Mouse (Mus musculus): ENCODE measurements around the gene Crb1. TPM values are rescaled to one million over a fixed set of nuclear protein-coding genes. Genes with fewer than 3 reads are reported as not detected.

Crb1 gene
- polyA plus RNA-seq, 2 experiments, result 0.04 TPM; not detected in 1

DNA sequence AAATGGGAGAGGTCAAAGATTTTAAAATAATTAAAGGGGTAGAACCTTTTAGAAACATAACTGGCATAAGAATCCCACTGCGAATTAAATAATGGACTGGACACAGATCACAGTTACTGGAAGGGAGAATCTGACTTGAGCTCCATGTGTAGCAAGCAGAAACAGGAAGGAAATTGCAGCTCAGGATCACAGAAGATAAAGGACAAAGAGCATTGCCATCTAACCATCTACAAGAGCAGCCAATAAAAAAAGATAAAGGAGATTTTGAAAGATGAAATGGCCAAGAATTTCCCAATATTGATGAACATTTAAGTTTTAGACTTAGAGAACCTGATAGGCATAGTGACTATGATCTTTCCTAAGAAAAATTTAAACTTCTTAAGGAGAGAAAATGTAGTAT is 112.7 kb downstream of the Crb1 start:
- Histone ChIP-seq H3K4me3 (replicated peaks; ENCODE audit: low read length) (no peak overlapping the region), H3K36me3 (ENCODE audit: control insufficient read depth, insufficient read depth, low read length) (no peaks in the 10 kb centered on the region), H3K9ac (ENCODE audit: low read depth, low read length, severe bottlenecking) (no peak overlapping the region), H3K27me3 (ENCODE audit: control insufficient read depth, insufficient read depth, low read length) (no peaks in the 10 kb centered on the region), H3K4me1 (ENCODE audit: control insufficient read depth, insufficient read depth, low read length) (no peaks in the 10 kb centered on the region), H3K27ac (replicated peaks; ENCODE audit: low read depth, low read length) (no peak overlapping the region), H3K4me2 (replicated peaks; ENCODE audit: low read depth, low read length, severe bottlenecking) (no peak overlapping the region), H3K9me3 (ENCODE audit: control insufficient read depth, low read length) (no peaks in the 10 kb centered on the region)
- 95% methylated on average over 1 of the region's 1 CpGs for WGBS
- TF ChIP-seq POLR2A (IDR thresholded peaks at IDR 0.05; ENCODE audit: borderline replicate concordance, extremely low read depth, insufficient read depth, insufficient read length), result no peak
- no peak for ATAC-seq (ENCODE audit: low FRiP score, low read depth)
- DNase-seq (ENCODE audit: low spot score), result no peak

DNA sequence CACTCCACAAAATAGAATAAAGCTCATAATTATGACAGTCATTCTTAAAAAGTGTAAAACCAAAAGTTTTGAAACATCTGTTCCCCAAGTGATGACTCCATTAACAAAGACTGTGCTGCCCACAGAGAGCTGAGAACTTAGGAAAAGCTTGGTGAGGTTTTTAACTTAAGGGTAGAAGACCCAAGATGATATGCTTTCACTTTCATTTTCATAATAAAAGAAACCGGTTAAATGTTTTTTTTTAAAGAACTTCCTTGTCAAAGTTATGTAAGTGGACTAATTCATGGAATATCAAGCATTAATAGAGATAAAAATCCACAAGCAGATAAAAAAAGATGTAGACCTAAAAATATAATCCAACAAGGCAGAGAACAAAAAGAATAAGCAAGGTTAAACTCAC is 113.7 kb downstream of the Crb1 start:
- no peak for TF ChIP-seq POLR2A (IDR thresholded peaks at IDR 0.05; ENCODE audit: borderline replicate concordance, extremely low read depth, insufficient read depth, insufficient read length)
- H3K4me2 ChIP-seq (replicated peaks; ENCODE audit: low read depth, low read length, severe bottlenecking), result no peak overlapping the region
- H3K27me3 ChIP-seq (ENCODE audit: control insufficient read depth, insufficient read depth, low read length), result no peaks in the 10 kb centered on the region
- WGBS, result 62% methylated on average over 1 of the region's 1 CpGs
- H3K4me3 ChIP-seq (replicated peaks; ENCODE audit: low read length), result no peak overlapping the region
- H3K27ac ChIP-seq (replicated peaks; ENCODE audit: low read depth, low read length), result no peak overlapping the region
- no peaks in the 10 kb centered on the region for H3K36me3 ChIP-seq (ENCODE audit: control insufficient read depth, insufficient read depth, low read length)
- no peak overlapping the region for H3K9ac ChIP-seq (ENCODE audit: low read depth, low read length, severe bottlenecking)
- ATAC-seq (ENCODE audit: low FRiP score, low read depth), result no peak
- DNase-seq (ENCODE audit: low spot score), result no peak
- H3K9me3 ChIP-seq (ENCODE audit: control insufficient read depth, low read length), result no peaks in the 10 kb centered on the region
- H3K4me1 ChIP-seq (ENCODE audit: control insufficient read depth, insufficient read depth, low read length), result no peaks in the 10 kb centered on the region

DNA sequence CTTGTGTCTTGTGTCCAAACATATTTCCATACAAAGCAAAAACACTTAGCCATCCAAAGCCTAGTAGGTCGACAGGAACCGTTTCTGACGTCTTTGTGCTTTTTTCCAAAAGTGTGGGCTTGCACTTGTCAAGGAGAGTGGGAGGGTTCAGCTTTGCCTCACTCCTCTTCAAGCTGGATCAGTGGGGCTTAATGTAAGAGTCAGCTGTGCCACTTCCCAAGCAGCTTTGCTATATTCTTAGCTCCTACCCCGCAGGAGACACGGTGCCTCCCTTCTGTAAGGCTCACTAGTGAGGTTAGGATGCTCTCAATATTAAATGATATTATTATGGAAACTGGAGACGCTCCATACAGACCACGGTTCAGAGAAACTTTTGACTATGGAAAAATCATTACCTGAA is 121.3 kb downstream of the Crb1 start:
- Histone ChIP-seq H3K9ac (ENCODE audit: low read depth, low read length, severe bottlenecking) (no peak overlapping the region), H3K36me3 (ENCODE audit: control insufficient read depth, insufficient read depth, low read length) (no peaks in the 10 kb centered on the region), H3K27me3 (ENCODE audit: control insufficient read depth, insufficient read depth, low read length) (no peaks in the 10 kb centered on the region), H3K4me2 (replicated peaks; ENCODE audit: low read depth, low read length, severe bottlenecking) (no peak overlapping the region), H3K9me3 (ENCODE audit: control insufficient read depth, low read length) (no peaks in the 10 kb centered on the region), H3K4me3 (replicated peaks; ENCODE audit: low read length) (no peak overlapping the region), H3K4me1 (ENCODE audit: control insufficient read depth, insufficient read depth, low read length) (no peaks in the 10 kb centered on the region), H3K27ac (replicated peaks; ENCODE audit: low read depth, low read length) (no peak overlapping the region)
- DNase-seq (ENCODE audit: low spot score) (no peak), ATAC-seq (ENCODE audit: low FRiP score, low read depth) (no peak)
- 53% methylated on average over 7 of the region's 7 CpGs for WGBS
- no peak for TF ChIP-seq POLR2A (IDR thresholded peaks at IDR 0.05; ENCODE audit: borderline replicate concordance, extremely low read depth, insufficient read depth, insufficient read length)

GRCm38 (mm10) chr1:139252041-139252440 is 124.9 kb downstream of the Crb1 start:
- no peaks in the 10 kb centered on the region for H3K36me3 ChIP-seq (ENCODE audit: control insufficient read depth, insufficient read depth, low read length)
- DNase-seq (ENCODE audit: low spot score) (no peak), ATAC-seq (ENCODE audit: low FRiP score, low read depth) (no peak)
- H3K27me3 ChIP-seq (ENCODE audit: control insufficient read depth, insufficient read depth, low read length), result no peaks in the 10 kb centered on the region
- no peak overlapping the region for H3K4me3 ChIP-seq (replicated peaks; ENCODE audit: low read length)
- no peak overlapping the region for H3K4me2 ChIP-seq (replicated peaks; ENCODE audit: low read depth, low read length, severe bottlenecking)
- no peak overlapping the region for H3K9ac ChIP-seq (ENCODE audit: low read depth, low read length, severe bottlenecking)
- no peaks in the 10 kb centered on the region for H3K9me3 ChIP-seq (ENCODE audit: control insufficient read depth, low read length)
- TF ChIP-seq POLR2A (IDR thresholded peaks at IDR 0.05; ENCODE audit: borderline replicate concordance, extremely low read depth, insufficient read depth, insufficient read length), result no peak
- 83% methylated on average over 3 of the region's 3 CpGs for WGBS
- H3K27ac ChIP-seq (replicated peaks; ENCODE audit: low read depth, low read length), result no peak overlapping the region
- H3K4me1 ChIP-seq (ENCODE audit: control insufficient read depth, insufficient read depth, low read length), result no peaks in the 10 kb centered on the region

DNA sequence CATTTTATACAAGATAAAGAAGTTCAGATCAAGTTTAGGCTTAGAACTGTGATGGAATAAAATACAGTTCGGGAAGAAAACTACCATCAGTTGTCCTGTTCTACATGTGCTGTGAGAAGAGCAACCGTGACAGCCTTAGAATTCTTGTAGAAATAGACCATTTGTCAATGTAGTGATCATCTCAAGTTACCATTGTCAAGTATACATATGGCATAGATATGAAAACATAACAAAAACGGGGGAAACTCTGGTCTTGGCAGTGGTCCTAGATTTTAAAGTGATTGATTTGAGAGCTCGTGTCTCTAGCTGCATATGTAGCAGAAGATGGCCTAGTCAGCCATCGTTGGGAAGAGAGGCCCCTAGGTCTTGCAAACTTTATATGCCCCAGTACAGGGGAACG is 127.7 kb downstream of the Crb1 start:
- ATAC-seq (ENCODE audit: low FRiP score, low read depth) (no peak), DNase-seq (ENCODE audit: low spot score) (no peak)
- Histone ChIP-seq H3K27me3 (ENCODE audit: control insufficient read depth, insufficient read depth, low read length) (no peaks in the 10 kb centered on the region), H3K4me2 (replicated peaks; ENCODE audit: low read depth, low read length, severe bottlenecking) (no peak overlapping the region), H3K36me3 (ENCODE audit: control insufficient read depth, insufficient read depth, low read length) (no peaks in the 10 kb centered on the region), H3K27ac (replicated peaks; ENCODE audit: low read depth, low read length) (no peak overlapping the region), H3K4me1 (ENCODE audit: control insufficient read depth, insufficient read depth, low read length) (no peaks in the 10 kb centered on the region), H3K9ac (ENCODE audit: low read depth, low read length, severe bottlenecking) (no peak overlapping the region), H3K4me3 (replicated peaks; ENCODE audit: low read length) (no peak overlapping the region), H3K9me3 (ENCODE audit: control insufficient read depth, low read length) (no peaks in the 10 kb centered on the region)
- TF ChIP-seq POLR2A (IDR thresholded peaks at IDR 0.05; ENCODE audit: borderline replicate concordance, extremely low read depth, insufficient read depth, insufficient read length), result no peak
- WGBS, result 69% methylated on average over 6 of the region's 6 CpGs

Measured in limb, embryonic 14.5 days (tissue).